Mouse (Mus musculus): ENCODE results near the gene Gipc2.

GRCm38 (mm10) chr3:152158344-152159291 is 7.4 kb downstream of the Gipc2 start:
- TF ChIP-seq CTCF (IDR thresholded peaks at IDR 0.05; ENCODE audit: low read depth, low read length): no peak
- TF ChIP-seq POLR2A (IDR thresholded peaks at IDR 0.05; ENCODE audit: borderline replicate concordance, low read depth, low read length): no peak

Data from bone marrow macrophage, adult 2 months (primary cell).